Mouse (Mus musculus): Measurements from ENCODE around the gene Rbp7.

DNA sequence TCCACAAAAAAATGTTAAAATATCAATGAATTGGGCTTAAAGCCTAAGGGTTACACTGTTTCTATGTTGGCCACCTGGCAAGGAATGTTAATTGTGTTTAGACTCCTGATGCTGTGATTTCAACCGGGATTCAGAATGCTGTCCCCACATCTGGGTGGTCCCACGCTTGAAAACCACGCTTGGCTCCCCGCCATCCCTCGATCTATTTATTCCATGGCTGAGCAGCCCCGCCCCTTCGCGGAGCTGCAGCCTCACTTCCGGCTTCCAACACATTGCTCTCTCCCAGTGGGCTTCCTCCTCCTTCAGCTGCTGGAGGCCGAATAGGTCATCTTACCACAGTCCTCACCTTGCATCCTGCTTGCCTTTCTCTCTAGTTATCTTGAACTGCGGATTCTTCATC, 8.9 kb downstream of the Rbp7 start:
- no peak for TF ChIP-seq CTCF (IDR thresholded peaks at IDR 0.05; ENCODE audit: extremely low read depth, insufficient read depth, low read length)
- no peak for TF ChIP-seq POLR2A (IDR thresholded peaks at IDR 0.05; ENCODE audit: extremely low read depth, insufficient read depth, low read length)

Data from cortical plate, adult 2 months (tissue).